Mouse (Mus musculus) testis, postnatal 14 days (tissue): Measurements from ENCODE around the gene Hoxa13.

Experiments
- DNase-seq: peaks from one replicate; pipeline ENCODE4 v3.0.0; 2021; ENCODE audit warnings: low spot score

The Hoxa13 gene

GRCm38 (mm10) chr6:52251177-52251879 is 9.4 kb downstream of the Hoxa13 start:
- DNase-seq, result no peak

- DNase-seq, result no peak
These were observed 10.9 kb downstream of the Hoxa13 start for GRCm38 (mm10) chr6:52249826-52250225.

GRCm38 (mm10) chr6:52249415-52249738 is 11.3 kb downstream of the Hoxa13 start:
- DNase-seq, result no peak

- no peak for DNase-seq
These were observed 11.9 kb downstream of the Hoxa13 start for GRCm38 (mm10) chr6:52248638-52249414.

GRCm38 (mm10) chr6:52247766-52248637 is 12.7 kb downstream of the Hoxa13 start:
- no peak for DNase-seq

GRCm38 (mm10) chr6:52246916-52247315 is 13.8 kb downstream of the Hoxa13 start:
- no peak for DNase-seq

- no peak for DNase-seq
These were observed 14.3 kb downstream of the Hoxa13 start for GRCm38 (mm10) chr6:52246403-52246803.

GRCm38 (mm10) chr6:52245757-52246142 is 14.9 kb downstream of the Hoxa13 start, which contains the start of gene Hoxa11:
Hoxa11 (minus strand) TSS chr6:52245810.
- no peak for DNase-seq

GRCm38 (mm10) chr6:52245040-52245756 is 15.5 kb downstream of the Hoxa13 start:
- no peak for DNase-seq

- DNase-seq, result no peak
These were observed 16.1 kb downstream of the Hoxa13 start for GRCm38 (mm10) chr6:52244471-52245039.

- DNase-seq, result no peak
These were observed 17.0 kb downstream of the Hoxa13 start for GRCm38 (mm10) chr6:52243681-52244121.

GRCm38 (mm10) chr6:52242801-52243332 is 17.8 kb downstream of the Hoxa13 start:
- no peak for DNase-seq

GRCm38 (mm10) chr6:52241001-52241621 is 19.6 kb downstream of the Hoxa13 start:
- no peak for DNase-seq

- DNase-seq, result peak; percentile 78
These were observed 20.2 kb downstream of the Hoxa13 start, which contains the start of gene Hoxa10 for GRCm38 (mm10) chr6:52240389-52241000. Hoxa10 (minus strand) TSS chr6:52240854.

- no peak for DNase-seq
These were observed 20.9 kb downstream of the Hoxa13 start for GRCm38 (mm10) chr6:52239625-52240388.

GRCm38 (mm10) chr6:52238976-52239375 is 21.7 kb downstream of the Hoxa13 start:
- no peak for DNase-seq

- DNase-seq, result no peak
These were observed 22.5 kb downstream of the Hoxa13 start for GRCm38 (mm10) chr6:52238155-52238545.

- DNase-seq, result no peak
These were observed 23.1 kb downstream of the Hoxa13 start for GRCm38 (mm10) chr6:52237346-52238154.

- DNase-seq, result no peak
These were observed 23.9 kb downstream of the Hoxa13 start for GRCm38 (mm10) chr6:52236806-52237205.
